Mouse (Mus musculus) hindlimb bud, embryonic 11.5 days (tissue): Measurements from ENCODE around the gene Tufm.
"Not testable (repeated sequence)": the region's sequence is repeated elsewhere in the genome, so short reads cannot be mapped to it uniquely, and the experiment has no call there.

Source experiments
- DNase-seq: peaks from one replicate; pipeline ENCODE4 v3.0.0-alpha.2; 2012; ENCODE audit warnings: low read depth, low spot score; ENCODE audit errors: extremely low spot score

Gene Tufm

DNA sequence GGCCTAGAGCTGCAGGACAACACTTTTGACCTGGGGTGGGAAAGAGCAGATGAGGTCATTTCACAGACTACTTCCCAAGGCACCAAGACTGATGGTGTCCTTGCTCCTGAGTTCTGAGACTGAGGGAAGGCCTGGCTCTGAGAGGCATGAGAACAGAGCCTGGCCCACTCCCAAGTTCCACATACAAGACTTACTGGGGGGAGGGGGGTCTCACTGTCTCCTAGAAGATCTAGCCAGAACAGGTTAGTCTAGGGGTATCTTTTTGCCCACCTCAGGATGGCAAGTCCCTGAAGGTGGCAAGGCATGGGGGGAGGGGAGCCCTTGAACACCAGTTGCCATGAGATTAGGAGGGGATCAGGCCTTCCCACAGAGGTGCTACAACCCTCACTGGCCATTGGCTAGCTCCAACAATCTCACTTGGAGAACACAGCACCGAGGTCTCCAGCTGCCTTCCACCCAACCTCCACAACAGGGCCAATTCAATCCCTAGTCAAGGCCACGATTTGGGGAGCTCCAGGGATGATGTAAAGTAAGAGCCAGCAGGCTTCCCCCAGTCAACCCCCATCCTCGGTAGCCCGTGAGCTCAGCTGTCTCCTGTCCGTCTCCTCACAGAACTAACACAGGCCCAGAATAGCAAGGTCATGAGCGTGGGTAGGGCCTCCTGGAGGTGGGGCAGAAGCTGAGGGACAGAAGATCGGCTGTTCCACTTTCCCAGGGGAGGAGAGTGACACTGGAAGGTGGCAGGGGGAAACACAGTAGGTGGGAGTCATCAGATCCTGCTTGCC is 21.7 kb upstream of the Tufm start:
- no peak for DNase-seq

DNA sequence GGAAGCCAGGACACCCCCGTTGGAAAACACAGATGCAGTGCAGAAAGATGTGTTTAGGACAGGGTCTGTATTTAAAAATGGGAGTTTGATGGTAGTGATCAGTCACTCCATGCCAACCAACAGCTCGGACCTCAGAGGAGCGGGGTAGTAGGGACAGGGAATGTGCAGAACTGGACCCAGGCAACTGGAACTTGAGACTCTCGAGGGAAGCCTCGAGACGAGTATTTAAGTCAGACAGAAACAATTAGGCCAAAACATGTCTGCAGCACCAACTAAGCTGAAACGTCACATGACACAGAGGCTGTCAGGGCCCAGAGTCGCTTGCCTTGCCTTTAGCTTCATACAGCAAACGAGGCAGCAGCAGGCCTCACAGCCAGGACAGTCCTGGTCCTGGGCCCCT is 21.0 kb upstream of the Tufm start:
- no peak for DNase-seq

DNA sequence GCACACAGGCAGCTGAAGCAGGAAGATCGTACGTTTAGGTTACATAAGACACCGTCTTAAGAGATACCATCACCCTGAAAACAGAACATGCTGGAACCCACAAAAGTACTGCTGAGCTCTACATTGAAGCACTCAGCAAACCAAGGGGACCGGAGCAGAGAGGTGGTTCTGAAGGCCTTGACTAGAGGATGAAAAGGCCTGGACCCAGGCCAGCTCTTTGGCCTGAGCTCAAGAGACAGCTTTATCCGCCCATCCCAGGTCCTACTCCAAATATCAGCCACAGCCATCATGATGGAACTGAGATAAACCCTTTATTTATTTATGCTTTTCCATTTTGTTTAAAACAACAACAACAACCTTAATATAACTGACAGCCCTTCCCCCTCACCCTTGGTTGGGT is 20.5 kb upstream of the Tufm start:
- DNase-seq: no peak

DNA sequence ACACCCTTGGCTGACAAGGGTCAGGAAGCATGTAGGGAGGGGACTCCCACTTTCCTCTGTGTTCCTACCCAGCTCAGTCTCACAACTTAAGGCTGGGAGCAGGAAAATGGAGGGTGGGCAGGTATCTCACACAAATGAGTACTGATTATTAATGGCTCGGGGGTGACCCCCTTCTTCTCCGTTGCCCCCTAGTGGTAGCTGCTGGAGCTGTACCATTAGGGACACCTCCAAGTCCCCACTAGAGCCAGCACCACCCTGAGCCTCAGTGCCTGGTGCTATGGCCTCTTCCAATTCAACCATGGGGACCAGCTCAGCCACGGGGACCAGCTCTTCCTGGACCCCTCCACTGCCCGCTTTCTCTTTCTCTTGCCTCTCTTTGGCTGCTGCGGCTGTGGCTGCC is 19.9 kb upstream of the Tufm start:
- no peak for DNase-seq

DNA sequence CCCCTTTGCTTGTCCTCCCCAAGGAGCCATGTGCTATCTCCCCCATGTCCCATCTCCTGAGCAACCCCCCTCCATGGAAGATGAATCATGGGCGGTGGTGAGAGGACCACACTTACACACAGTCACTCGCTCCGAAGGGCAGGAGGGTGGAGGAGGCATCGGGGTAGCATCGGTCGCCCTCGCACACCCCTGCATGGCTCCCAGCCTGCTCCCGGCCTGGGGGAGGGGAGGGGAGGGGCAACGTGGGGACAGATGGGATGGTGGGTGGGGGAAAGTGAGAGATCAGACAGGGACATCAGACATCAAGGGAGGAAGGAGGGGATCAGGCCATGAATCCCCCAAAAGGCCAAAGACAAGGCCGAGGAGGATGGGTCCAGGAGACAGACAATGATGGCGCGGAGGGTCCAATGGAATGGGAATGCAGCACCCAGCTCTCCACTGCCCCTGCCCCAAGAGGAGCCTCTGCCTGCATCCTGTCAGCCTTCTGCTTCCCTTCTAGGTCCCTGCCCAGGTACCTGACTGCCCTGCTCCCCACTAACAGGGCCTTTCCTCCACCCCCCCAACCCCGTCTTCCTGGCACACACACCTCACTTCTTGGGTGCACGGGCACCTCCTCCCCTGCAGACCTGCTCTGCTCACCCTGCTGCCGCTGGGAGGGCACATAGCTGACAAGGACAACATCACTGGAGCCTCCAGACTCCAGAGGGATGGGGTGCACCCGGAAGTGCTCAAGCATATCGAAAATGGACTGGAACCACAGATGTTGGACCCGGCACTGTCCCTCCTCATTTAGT is 19.1 kb upstream of the Tufm start:
- no peak for DNase-seq

DNA sequence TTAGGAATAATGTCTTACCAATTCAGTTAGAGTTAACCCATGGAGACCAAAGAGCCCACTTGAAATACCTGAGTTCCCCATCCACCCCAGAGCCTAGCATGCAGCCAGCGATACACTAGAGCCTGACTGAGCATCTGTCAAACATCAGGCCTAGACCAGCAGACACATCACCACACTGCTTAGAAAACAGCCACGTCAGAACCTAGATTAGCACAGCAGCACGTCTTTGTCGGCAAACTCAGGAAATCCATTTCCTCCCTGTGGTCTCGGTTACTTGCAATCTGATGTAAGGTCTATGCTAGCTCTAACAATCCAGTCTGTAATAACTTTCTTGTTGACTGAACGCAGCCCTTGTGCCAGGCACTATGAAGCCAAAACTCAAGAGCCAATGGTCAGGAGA is 17.1 kb upstream of the Tufm start:
- DNase-seq: no peak

DNA sequence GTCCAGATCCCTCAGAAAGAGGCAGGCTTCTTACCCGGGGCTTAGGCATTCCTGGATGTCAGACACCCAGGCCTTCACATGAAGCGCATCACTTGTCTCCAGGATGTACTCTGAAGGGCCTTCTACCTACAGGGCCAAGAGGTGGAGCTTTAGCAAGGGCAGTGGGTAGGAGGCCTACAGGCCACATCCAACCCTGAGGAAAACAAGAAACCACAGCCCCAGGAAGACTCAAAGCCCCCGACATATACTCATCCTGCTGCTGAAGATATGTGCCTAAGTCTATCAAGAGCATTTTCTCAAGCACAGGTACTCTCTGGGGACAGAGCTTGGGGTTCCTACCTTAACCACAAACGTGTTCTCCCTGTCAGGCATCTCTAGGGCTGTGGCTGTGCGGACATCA is 15.8 kb upstream of the Tufm start:
- DNase-seq: no peak

DNA sequence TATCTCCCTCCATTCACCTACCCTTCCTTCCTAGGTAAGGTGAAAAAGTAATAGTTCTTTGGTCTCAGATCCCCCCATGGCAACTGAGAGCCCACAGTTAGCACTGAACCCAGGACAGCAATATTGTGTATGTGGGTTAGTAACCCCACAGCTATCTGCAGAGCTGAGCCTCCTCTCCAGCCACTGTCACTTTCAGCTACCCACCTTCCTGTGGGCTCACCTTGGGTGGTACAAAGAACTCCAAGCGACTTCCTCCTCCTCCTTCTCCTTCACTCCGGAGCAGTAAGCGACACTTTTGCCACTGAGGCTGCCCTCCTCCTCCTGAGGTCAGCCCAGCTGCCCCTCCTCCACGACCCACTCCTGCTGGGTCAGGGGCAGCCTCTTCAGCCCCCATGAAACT is 15.3 kb upstream of the Tufm start:
- no peak for DNase-seq

DNA sequence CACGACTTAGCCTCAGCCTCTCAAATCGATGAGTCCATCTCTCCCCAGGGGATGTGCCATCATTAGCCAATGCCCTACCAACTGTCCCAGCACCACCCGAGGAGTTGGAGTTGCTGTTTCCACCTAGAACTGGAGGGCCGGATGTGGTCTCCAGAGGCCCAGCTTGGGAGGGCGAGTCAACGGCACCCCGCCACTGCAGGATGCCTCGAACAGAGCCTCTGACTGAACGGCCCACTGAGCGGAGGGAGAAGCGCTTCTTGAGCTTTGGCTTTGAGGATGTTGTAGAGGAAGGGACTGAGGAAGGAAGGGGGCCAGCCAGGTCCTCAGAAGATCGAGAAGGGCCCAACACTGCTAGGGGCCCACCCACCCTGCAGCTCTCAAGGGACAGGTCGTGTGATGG is 14.9 kb upstream of the Tufm start:
- no peak for DNase-seq

DNA sequence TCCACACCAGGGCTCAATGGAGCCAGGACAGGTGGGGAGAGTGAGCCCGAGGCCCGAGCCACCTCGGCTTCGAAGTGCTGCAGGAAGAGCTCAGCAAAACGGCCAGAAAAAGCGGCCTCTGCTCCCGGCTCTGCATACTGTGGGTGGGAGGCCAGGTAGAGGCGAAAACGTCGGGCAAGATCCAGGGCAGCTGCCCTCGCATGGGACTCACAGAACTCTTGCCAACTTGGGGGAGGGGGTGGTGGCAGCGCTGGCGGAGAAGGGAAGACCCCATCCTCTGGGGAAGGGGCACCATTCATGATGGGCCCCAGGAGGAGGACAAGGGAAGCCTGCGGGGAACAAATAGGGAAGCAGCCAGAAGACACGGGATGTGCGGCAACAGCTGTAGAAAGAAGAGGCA is 14.4 kb upstream of the Tufm start:
- DNase-seq: no peak

DNA sequence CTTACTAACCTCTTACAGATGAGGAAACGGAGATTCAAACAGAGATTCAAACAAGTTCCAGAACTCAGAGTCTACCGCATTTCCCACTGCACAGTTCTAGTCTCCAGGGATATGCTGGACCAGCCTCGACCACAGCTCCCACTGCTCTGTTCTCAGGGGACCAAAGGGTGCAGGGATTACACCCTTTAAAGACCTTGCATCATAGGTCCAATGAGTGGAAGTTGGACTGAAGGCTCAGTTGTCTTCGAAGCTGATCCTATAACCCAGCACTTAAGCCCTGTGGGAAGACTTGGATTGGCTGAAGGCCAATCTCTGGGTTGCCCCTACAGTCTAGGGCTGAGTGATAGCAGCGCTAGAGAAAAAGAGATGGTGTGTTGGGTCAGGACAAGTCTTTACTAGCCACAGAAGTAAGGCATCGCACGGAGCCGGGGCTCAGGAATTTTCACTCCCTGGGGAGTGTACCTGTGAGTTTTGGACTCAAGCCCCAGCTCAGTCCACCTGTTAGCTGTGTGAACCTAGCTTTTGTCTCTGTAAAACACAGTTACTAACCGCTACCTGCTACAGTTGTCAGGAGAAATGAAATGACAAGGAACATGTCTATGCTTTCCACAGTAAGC is 13.6 kb upstream of the Tufm start:
- DNase-seq: no peak

DNA sequence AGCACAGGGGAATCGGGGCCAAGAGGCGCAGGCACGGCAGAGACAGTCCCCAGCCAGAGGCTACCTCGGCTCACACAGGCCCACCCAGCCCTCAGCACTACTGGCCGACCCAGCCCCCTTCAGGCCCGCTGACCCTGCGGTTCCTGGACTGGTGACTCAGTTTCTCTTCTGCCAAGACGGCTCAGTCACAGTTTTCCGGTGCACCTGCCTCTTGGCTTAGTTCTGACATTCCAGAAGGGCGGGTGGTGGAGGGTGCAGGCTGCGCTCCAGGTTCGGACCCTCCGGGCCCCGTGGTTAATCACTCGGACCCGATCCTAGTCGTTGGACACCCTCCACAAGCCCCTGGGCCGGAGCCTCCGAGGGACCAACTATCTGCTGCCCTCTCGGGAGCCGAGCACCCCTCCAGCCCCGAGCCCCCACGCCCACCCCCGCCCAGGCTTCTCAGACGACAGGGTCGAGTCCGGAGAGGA is 12.6 kb upstream of the Tufm start:
- no peak for DNase-seq

DNA sequence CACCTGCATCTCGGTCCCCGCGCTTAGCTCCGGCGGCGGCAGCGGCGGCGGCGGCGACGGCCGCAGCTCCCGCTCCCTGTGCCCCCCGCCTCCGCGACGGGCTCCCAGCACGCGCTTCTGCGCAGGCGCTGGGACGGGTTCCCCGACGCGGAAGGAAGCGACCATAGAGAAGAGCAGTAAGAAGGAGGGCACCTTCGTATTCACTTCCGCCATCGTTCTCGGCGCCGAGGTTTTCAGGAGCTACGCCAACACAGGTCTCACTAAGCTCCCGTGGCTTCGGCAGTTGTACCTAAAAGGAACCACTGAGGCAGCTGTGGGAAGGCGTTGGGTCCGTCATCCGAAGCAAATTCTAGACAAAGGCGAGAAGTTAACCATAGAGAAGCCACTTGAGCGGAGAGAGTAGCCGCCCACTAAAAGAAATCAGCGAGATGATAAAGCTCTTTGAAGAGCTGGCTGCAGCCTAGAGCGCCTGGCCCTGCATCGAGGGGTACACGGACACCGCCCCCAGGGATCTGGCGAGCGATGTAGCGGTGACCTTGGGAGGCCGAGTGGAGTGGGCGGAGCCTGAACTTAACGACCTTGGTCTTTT is 12.1 kb upstream of the Tufm start, which contains the start of gene Sh2b1:
Gene Sh2b1 (minus strand): TSS at position 432 of the 589 bp plus-strand sequence.
- no peak for DNase-seq

DNA sequence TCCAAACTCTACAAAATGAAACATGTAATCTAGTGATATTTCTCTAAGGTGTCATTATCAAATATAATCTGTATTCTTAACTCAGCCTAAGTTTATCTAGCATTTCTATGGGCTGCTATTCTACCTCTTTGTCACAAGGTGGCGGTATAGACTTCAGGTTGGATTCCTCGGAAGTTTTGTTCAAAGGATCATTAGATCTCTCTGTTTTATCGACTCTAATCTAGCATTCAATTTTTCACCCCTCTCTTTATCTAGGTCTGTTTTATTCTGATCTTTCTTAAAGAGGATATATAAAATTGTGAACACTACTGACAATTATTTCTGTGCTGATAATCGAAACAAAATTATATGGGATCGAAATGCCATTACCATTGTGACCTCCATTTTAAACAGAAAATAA is 5.5 kb upstream of the Tufm start:
- DNase-seq: no peak

DNA sequence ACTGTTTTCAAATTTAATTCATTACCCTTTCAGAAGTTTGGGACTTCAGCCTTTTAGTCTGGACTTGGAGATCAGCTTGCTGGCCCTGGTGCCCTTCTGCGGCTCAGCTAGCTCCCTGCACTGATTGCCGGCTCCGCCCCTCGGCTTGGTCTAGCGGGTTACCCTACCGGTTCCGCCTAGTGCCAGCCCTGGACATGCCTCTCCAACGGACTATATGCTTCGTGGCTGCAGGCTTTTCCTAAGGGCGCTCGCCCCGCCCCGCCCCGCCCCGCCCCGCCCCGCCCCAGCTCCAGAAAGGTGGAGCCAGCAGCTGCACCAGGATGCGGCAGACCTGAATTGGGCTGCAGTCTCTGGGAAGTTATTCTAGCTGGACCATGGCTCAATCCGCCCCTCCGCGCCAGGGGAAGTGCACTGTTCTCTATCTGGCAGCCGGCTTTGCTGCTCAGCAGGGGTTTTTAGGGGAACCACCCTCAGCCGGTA is 4.7 kb upstream of the Tufm start:
- DNase-seq: no peak

DNA sequence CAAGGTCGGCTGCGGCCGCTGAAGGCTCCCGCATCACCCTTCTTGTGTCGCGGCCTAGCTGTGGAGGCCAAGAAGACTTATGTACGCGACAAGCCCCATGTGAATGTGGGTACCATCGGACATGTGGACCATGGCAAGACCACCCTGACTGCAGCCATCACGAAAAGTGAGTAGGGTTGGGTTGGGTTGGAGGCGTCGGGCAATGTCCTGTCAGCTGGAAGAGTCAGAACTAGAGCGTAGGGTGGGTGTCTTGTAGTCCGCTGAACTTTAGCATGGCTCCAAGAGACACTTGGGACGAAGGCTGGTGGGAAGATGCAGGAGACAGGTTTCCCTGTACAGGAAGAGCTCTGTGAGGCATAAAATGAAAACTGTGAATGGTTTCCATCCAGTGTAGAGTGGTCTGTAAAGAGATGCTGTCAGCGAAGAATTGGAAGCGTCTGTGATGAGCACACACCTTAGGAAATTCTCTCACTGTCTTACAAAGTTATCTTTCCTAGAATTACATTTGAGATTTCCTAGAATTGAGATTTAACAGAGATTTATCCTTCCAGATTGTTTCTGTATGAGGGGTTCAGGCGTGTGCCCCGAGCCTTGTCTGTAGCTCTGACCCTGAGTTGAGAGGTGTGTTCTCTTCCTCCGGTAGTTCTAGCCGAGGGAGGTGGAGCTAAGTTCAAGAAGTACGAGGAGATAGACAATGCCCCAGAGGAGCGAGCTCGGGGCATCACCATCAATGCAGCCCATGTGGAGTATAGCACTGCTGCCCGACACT is 640 bp downstream of the Tufm start:
- DNase-seq: not testable (repeated sequence)

DNA sequence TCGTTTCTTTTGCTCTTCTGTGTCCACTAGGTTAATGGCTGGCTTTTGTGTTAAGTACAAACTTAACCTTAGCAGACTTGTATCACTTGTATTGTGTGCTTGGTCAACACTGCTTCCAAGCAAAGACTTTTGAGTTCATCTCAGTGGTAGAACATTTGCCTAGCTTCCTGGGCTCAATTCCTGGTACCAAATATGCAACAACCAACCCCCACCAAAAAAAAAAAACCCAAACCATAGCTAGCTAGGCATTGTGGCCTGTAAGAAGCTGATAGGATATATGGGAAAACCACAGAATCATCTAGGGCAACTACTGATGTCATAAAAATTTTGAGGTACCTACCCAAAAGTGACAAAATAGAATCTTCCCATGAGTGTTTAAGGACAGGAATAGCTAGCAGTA is 3.8 kb downstream of the Tufm start:
- DNase-seq: no peak

DNA sequence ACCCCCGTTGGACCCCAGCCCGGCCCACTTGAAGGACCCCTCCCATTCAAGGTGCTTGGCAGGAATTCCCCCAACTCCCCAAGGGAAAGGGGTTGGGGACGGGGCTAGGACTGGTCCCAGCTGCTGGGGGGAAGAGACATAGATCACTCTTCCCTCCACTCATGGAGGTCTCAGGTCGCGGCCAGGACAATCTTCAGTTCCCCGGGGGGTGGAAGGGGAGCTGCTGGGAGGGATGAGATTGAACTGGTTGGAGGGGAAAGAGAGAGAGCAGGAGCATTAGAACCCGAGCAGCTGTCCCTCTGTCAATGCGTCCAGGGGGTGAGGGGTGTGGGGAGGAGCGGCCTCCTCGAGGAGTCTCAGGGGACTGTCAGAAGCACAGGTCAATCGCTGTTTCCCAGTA is 4.8 kb downstream of the Tufm start:
- no peak for DNase-seq

DNA sequence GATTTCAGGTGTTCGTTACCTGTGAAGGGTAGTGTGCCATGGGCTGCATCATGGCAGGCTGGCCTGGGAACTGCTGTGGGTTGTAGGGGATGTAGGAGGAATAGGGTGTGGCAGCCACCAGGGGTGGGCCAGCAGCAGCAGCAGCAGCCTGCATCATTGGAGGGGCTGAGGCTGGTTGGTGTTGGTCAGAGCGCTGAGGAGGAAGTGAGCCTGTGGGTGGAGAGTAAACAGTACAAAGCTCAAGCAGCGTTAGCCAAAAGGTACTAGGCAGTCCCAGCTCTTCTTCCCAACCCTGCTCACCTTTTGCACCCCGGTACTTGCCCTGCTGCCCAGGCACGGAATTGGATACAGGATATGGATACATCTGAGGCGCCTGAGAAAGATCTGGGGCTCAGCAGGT is 7.0 kb downstream of the Tufm start:
- no peak for DNase-seq

DNA sequence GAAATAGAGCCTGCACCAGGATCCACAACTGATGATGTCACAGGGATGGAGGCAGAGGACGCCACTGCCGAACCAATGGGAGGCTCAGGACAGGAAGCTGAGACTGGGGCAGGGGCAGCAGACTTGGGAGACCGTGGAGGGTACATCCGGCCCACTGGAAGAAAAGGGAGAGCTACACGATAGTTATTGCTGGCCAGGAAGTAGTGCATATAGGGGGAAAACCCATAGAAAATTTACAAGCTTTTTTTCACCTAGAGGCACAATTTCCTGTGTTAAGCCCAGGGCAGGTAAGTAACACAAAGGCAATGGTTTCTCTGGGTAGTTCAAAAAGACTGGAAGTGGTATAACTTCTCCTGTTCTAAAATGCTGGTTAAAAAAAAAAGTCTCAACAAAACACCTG is 9.3 kb downstream of the Tufm start:
- no peak for DNase-seq

DNA sequence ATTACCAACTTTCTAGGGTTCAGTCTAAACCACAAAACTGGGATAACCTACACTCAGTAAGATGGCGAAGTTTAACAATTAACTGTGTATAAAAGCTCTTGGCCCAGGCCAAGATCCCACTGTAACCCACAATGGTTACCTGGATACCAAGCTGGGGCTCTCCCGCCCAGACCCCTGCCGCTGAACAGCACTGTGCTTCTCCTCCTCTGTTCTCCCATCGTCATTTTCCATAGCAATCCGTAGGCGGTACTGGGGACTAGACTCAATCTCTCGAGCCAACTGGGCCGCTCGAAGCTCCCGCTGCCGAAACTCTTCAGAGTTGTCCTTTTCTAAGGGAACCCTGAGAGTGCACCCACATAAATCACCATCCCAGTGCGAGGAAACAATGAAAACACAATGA is 10.8 kb downstream of the Tufm start:
- no peak for DNase-seq
